Mouse (Mus musculus) intestine, postnatal 0 days (tissue): ENCODE measurements around the gene Slc39a3. TPM values are rescaled to one million over a fixed set of nuclear protein-coding genes. Genes with fewer than 3 reads are reported as not detected.
A peak's percentile ranks its signal among the peaks of the same experiment; 100 is the strongest.

Experiments
- ATAC-seq: fragments of 200-750 bp; cut with Nextera tagmentation; 2 replicates; pipeline ENCODE4 v1.8.0; 2017; ENCODE audit warnings: mild to moderate bottlenecking, moderate TSS enrichment, moderate library complexity
- H3K27ac ChIP-seq: fragments of 300-500 bp; sonication (generic); 2 replicates; pipeline ENCODE4 v1.5.1; 2014; ENCODE audit warnings: mild to moderate bottlenecking, low read depth, low read length, moderate library complexity
- H3K27me3 ChIP-seq: fragments of 300-500 bp; sonication (generic); replicated peaks from 2 replicates; pipeline ENCODE4 v1.6.1; 2014; ENCODE audit warnings: low read length, mixed read lengths; ENCODE audit not compliant: control insufficient read depth, insufficient read depth
- H3K36me3 ChIP-seq: fragments of 300-500 bp; sonication (generic); 2 replicates; pipeline ENCODE4 v1.6.1; 2014; ENCODE audit warnings: mild to moderate bottlenecking, moderate library complexity; ENCODE audit not compliant: control insufficient read depth, insufficient read depth
- H3K4me1 ChIP-seq: fragments of 300-500 bp; sonication (generic); replicated peaks from 2 replicates; pipeline ENCODE4 v1.6.1; 2014; ENCODE audit warnings: antibody characterized with exemption, low read length, mixed read lengths; ENCODE audit not compliant: control insufficient read depth, insufficient read depth
- H3K4me2 ChIP-seq: fragments of 300-500 bp; sonication (generic); replicated peaks from 2 replicates; pipeline ENCODE4 v1.6.1; 2014; ENCODE audit warnings: low read depth, mild to moderate bottlenecking, moderate library complexity
- H3K4me3 ChIP-seq: fragments of 300-500 bp; sonication (generic); 2 replicates; pipeline ENCODE4 v1.5.1; 2014; ENCODE audit warnings: low read depth, low read length
- H3K9ac ChIP-seq: fragments of 300-500 bp; sonication (generic); 2 replicates; pipeline ENCODE4 v1.6.1; 2014; ENCODE audit warnings: mild to moderate bottlenecking, low read depth, low read length
- H3K9me3 ChIP-seq: fragments of 300-500 bp; sonication (generic); 2 replicates; pipeline ENCODE4 v1.6.1; 2016; ENCODE audit warnings: mixed run types; ENCODE audit not compliant: control insufficient read depth
- CTCF ChIP-seq: sonication (generic); IDR thresholded peaks from 2 replicates; pipeline ENCODE4 v1.5.1; 2016; ENCODE audit warnings: low read depth, mild to moderate bottlenecking, control low read depth, antibody characterized with exemption, moderate library complexity
- WGBS: fragments of 180-500 bp; shearing (Covaris S2); extraction: QIAGEN DNeasy Blood & Tissue Kit; methylation state at CpG from one replicate; pipeline ENCODE4 v1.1.7; 2014; 5-methylcytosine and 5-hydroxymethylcytosine counted together
- polyA plus RNA-seq: library from polyadenylated mRNA; unstranded; fragments of >200 nt; fragmentation: Nextera tagmentation; extraction: Ambion mirVana; gene quantifications from 2 replicates; pipeline ENCODE4 v1.2.1, GENCODE M21; 2015

Gene Slc39a3
- polyA plus RNA-seq, 1 experiment from 2014 or later = 11.1 TPM

DNA sequence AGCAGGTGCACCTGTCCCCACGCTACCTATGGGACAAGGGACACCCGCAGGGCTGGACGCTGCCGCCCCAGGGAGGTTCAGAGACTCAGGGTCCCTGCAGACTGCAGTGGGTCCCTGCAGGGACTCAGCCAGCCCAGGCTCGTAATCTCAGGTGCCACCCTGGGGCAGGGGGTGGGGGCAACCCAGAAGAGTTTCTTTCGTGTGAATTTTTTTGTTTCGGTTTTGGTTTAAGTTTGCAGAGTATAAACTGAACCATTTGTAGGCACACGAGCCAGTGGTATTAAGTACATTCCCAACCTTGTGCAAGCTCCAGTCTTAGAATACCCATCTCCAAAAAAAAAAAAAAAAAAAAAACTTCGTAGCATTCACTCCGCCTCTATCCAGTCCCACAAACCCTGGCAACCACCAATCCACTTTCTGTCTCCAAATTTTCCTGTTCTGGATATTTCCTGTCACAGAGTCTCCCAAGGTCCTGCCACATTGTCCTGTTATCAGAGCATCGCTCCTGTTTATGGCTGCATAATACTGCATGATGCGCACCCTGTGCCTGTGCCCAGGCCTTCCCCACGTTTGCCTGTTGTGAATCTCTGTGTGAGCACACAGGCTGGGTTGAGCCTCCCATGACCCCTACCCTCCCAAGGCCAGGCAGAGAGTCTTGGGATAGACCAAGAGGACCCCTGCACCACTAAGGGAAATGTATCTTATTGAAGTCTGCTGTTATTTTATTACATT, 51.1 kb downstream of the Slc39a3 start:
- Histone ChIP-seq H3K4me3 (peak overlapping the region; percentile 47), H3K36me3 (no peaks in the 10 kb centered on the region), H3K27ac (peak overlapping the region; percentile 37; the same call in 1 of the 2 replicates), H3K27me3 (no peaks in the 10 kb centered on the region), H3K9me3 (no peaks in the 10 kb centered on the region), H3K4me1 (peaks cover 2% of the 10 kb centered on the region; the same call in 1 of the 2 replicates), H3K9ac (peak overlapping the region; percentile 35), H3K4me2 (peak overlapping the region; percentile 84)
- peak; percentile 14 for ATAC-seq
- no peak for TF ChIP-seq CTCF
- 24% methylated on average over 13 of the region's 13 CpGs for WGBS

DNA sequence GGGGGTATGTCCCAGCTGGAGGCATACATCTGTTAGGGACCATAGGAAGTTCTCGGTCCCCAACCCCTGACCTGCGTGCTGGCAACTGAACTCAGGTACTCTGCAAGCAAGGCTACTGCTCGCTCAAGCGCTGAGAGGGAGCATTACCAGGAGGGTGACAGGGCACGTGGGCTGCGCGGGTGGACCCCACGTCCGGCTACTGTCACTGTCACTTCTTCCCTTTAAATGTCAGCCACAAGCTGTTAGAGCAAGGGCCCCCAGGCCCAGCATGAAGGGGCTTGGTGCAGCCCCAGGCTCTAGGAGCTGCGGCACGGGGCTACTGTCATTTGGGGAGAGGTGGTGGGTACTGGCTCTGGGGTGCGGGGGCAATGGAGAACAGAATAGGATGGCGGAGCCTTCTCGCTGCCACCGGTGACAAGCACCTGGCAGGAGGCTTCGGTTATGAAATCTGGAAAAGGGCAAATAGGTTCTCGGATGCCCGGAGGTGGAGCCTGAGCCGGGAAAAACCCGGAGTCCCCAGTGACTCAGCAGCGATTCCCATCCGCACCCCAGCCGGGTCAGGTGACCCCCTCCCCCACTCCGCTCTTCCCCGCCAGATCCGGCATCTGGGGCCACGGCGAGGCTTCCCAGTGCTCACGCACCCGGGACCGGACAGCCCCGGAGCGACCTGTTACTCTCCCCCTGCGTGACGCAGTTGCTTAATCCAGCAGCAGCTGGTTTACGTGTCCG, 51.8 kb downstream of the Slc39a3 start:
- peak overlapping the region; percentile 35 for H3K9ac ChIP-seq
- H3K27ac ChIP-seq = peak overlapping the region; percentile 37; the same call in 1 of the 2 replicates
- WGBS = 13% methylated on average over 37 of the region's 37 CpGs
- peak overlapping the region; percentile 47 for H3K4me3 ChIP-seq
- no peaks in the 10 kb centered on the region for H3K36me3 ChIP-seq
- no peaks in the 10 kb centered on the region for H3K9me3 ChIP-seq
- no peak for TF ChIP-seq CTCF
- peak; percentile 37 for ATAC-seq
- H3K4me1 ChIP-seq = peaks cover 2% of the 10 kb centered on the region; the same call in 1 of the 2 replicates
- H3K4me2 ChIP-seq = peak overlapping the region; percentile 84
- H3K27me3 ChIP-seq = no peaks in the 10 kb centered on the region

DNA sequence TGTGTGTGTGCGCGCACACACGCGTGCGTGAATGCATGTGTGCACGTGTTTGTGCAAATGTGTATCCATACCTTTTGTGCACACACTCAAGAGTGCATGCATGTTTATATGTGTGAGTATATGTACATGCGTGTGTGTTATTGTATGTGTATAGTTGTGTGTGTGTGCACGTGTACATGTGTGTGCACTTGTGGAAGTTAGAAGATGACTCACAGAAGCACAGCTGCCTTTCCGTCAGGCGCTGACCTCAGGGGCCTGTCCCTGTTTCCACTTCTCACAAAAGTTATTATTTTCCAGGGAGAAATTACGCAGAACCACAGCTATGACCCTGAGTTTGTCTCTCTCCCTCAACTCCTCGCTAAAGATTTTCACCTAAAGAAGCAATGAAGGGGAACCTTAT, 53.0 kb downstream of the Slc39a3 start:
- no peak overlapping the region for H3K4me2 ChIP-seq
- H3K27me3 ChIP-seq = no peaks in the 10 kb centered on the region
- H3K4me1 ChIP-seq = peaks cover 2% of the 10 kb centered on the region; the same call in 1 of the 2 replicates
- WGBS = 87% methylated on average over 12 of the region's 12 CpGs
- H3K27ac ChIP-seq = no peak overlapping the region
- no peak overlapping the region for H3K9ac ChIP-seq
- no peaks in the 10 kb centered on the region for H3K9me3 ChIP-seq
- no peak for TF ChIP-seq CTCF
- no peak overlapping the region for H3K4me3 ChIP-seq
- ATAC-seq = no peak
- H3K36me3 ChIP-seq = no peaks in the 10 kb centered on the region

DNA sequence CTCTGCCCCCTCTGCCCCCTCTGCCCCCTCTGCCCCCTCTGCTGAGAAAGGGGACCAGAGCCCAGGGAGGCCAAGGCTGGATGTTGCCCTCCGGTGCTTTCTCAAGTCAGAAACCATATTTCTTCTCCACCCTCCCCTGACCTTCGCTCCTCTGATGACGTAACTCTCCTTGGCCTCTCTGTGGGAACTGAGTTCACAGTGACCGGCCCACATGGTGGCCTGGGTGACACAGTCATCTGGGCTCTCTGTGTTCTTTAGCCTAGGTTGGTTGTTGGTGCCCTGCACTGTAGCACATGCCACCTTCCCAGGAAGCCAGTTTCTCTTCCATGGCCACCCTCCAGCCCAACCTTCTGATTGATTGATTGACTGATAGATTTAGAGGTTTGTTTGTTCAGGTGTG, 54.8 kb downstream of the Slc39a3 start:
- Histone ChIP-seq H3K9ac (no peak overlapping the region), H3K36me3 (no peaks in the 10 kb centered on the region), H3K4me2 (peak overlapping the region; percentile 48), H3K4me3 (no peak overlapping the region), H3K9me3 (no peaks in the 10 kb centered on the region), H3K27ac (peak overlapping the region; percentile 30), H3K4me1 (peaks cover 2% of the 10 kb centered on the region; the same call in 1 of the 2 replicates), H3K27me3 (no peaks in the 10 kb centered on the region)
- 26% methylated on average over 4 of the region's 4 CpGs for WGBS
- TF ChIP-seq CTCF = no peak
- peak; percentile 65 for ATAC-seq

DNA sequence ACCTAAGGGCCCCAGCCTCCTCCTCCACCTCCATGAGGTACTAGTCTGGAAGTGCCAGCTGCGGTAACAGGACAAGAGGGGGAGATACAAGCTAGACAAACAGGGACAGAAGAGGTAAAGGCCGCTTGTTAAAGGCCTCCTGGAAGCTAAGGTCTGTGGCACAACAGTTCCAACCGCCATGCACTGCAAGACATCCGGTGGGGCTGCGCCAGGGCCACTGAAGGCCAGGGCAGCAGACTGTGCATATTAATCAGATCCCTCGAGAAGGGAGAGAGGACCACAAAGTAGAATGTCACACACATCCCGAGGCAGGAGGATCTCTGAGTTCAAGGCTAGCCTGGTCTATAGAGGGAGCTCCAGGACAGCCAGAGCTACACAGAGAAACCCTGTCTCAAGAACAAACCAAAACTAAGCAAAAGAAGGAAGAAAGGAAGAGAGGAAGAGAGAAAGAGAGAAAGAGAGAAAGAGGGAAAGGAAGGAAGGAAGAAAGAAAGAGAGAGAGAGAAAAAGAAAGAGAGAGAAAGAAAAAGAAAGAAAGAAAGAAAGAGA, 55.6 kb downstream of the Slc39a3 start:
- TF ChIP-seq CTCF = peak; percentile 56
- H3K4me1 ChIP-seq = peaks cover 2% of the 10 kb centered on the region; the same call in 1 of the 2 replicates
- H3K9me3 ChIP-seq = no peaks in the 10 kb centered on the region
- 60% methylated on average over 7 of the region's 7 CpGs for WGBS
- no peaks in the 10 kb centered on the region for H3K36me3 ChIP-seq
- H3K9ac ChIP-seq = no peak overlapping the region
- no peaks in the 10 kb centered on the region for H3K27me3 ChIP-seq
- ATAC-seq = no peak
- H3K4me3 ChIP-seq = no peak overlapping the region
- H3K4me2 ChIP-seq = no peak overlapping the region
- H3K27ac ChIP-seq = no peak overlapping the region

Other genes with a start within 250 kb of the Slc39a3 start
- gene Sf3a2, start 239.2 kb downstream of the Slc39a3 start, polyA plus RNA-seq = 35.5 and 39.0 TPM in 2 replicates
- gene Plekhj1, start 238.8 kb downstream of the Slc39a3 start, polyA plus RNA-seq = 60.9 and 61.8 TPM in 2 replicates
- not detected in 2 replicates for gene Amh, start 232.2 kb downstream of the Slc39a3 start, polyA plus RNA-seq
- gene Jsrp1, start 223.9 kb downstream of the Slc39a3 start, polyA plus RNA-seq = 0.35 and 0.42 TPM in 2 replicates
- 1,008 and 1,019 TPM in 2 replicates for gene Oaz1, start 210.8 kb downstream of the Slc39a3 start, polyA plus RNA-seq
- 0.04 TPM in 1 of 2 replicates, not detected in the other for gene Lingo3, start 193.4 kb downstream of the Slc39a3 start, polyA plus RNA-seq
- gene Lsm7, start 182.2 kb downstream of the Slc39a3 start, polyA plus RNA-seq = 129 and 130 TPM in 2 replicates
- 12.9 and 13.4 TPM in 2 replicates for gene Sppl2b, start 182.2 kb downstream of the Slc39a3 start, polyA plus RNA-seq
- gene Tmprss9, start 165.6 kb downstream of the Slc39a3 start, polyA plus RNA-seq = not detected in 2 replicates
- 358 and 367 TPM in 2 replicates for gene Timm13, start 136.5 kb downstream of the Slc39a3 start, polyA plus RNA-seq
- 12.5 and 12.9 TPM in 2 replicates for gene Lmnb2, start 119.2 kb downstream of the Slc39a3 start, polyA plus RNA-seq
- gene Gadd45b, start 107.4 kb downstream of the Slc39a3 start, polyA plus RNA-seq = 19.9 and 20.1 TPM in 2 replicates
- 0.81 and 1.2 TPM in 2 replicates for gene Gng7, start 22.5 kb downstream of the Slc39a3 start, polyA plus RNA-seq
- 0.43 and 0.91 TPM in 2 replicates for gene Diras1, start 11.8 kb downstream of the Slc39a3 start, polyA plus RNA-seq
- gene Sgta, start 22.8 kb upstream of the Slc39a3 start, polyA plus RNA-seq = 119 and 124 TPM in 2 replicates
- 11.6 and 12.0 TPM in 2 replicates for gene Thop1, start 32.6 kb upstream of the Slc39a3 start, polyA plus RNA-seq
- gene Creb3l3, start 61.4 kb upstream of the Slc39a3 start, polyA plus RNA-seq = 385 and 396 TPM in 2 replicates
- 258 and 259 TPM in 2 replicates for gene Map2k2, start 68.5 kb upstream of the Slc39a3 start, polyA plus RNA-seq
- gene Zbtb7a, start 97.8 kb upstream of the Slc39a3 start, polyA plus RNA-seq = 54.1 and 67.6 TPM in 2 replicates
- gene Pias4, start 130.5 kb upstream of the Slc39a3 start, polyA plus RNA-seq = 32.8 and 36.5 TPM in 2 replicates
- gene Eef2, start 139.2 kb upstream of the Slc39a3 start, polyA plus RNA-seq = 286 and 316 TPM in 2 replicates
- gene Dapk3, start 145.6 kb upstream of the Slc39a3 start, polyA plus RNA-seq = 50.5 and 53.4 TPM in 2 replicates
- 0.12 TPM in 2 replicates for gene 4930442H23Rik, start 146.4 kb upstream of the Slc39a3 start, polyA plus RNA-seq
- gene Nmrk2, start 164.6 kb upstream of the Slc39a3 start, polyA plus RNA-seq = 0.08 and 0.10 TPM in 2 replicates
- gene Atcay, start 193.4 kb upstream of the Slc39a3 start, polyA plus RNA-seq = 0.90 and 1.1 TPM in 2 replicates
- gene Zfr2, start 195.7 kb upstream of the Slc39a3 start, polyA plus RNA-seq = 3.2 and 3.4 TPM in 2 replicates
- gene Matk, start 215.5 kb upstream of the Slc39a3 start, polyA plus RNA-seq = 0.66 and 1.2 TPM in 2 replicates
- 268 and 287 TPM in 2 replicates for gene Mrpl54, start 229.5 kb upstream of the Slc39a3 start, polyA plus RNA-seq
- gene Apba3, start 229.5 kb upstream of the Slc39a3 start, polyA plus RNA-seq = 75.2 and 75.4 TPM in 2 replicates